Mouse (Mus musculus) brain, embryonic 14.5 days (tissue): ENCODE results near the gene Rab1a.

Experiments used
- CTCF ChIP-seq: fragments of 200-500 bp; IDR thresholded peaks from 2 replicates; pipeline ENCODE4 v1.5.1; 2012; ENCODE audit warnings: inconsistent platforms, mild to moderate bottlenecking, moderate library complexity, borderline replicate concordance; ENCODE audit not compliant: insufficient read depth, insufficient read length; ENCODE audit errors: extremely low read depth
- POLR2A ChIP-seq: fragments of 200-500 bp; IDR thresholded peaks from 2 replicates; pipeline ENCODE4 v1.6.1; 2012; ENCODE audit warnings: mild to moderate bottlenecking, inconsistent platforms, borderline replicate concordance; ENCODE audit not compliant: poor library complexity, insufficient read depth, insufficient read length, severe bottlenecking; ENCODE audit errors: extremely low read depth

GRCm38 (mm10) chr11:20231128-20231878, 30.1 kb downstream of the Rab1a start:
- TF ChIP-seq CTCF (peak; percentile 11; the same call in 1 of the 2 replicates), POLR2A (no peak)
